Mouse (Mus musculus) urinary bladder, postnatal 14 days (tissue): Measurements from ENCODE around the gene Ogdh.
A peak's percentile ranks its signal among the peaks of the same experiment; 100 is the strongest.
"Not testable (repeated sequence)": the region's sequence is repeated elsewhere in the genome, so short reads cannot be mapped to it uniquely, and the experiment has no call there.

Experiments
- DNase-seq: peaks from one replicate; pipeline ENCODE4 v3.0.0; 2021; ENCODE audit warnings: low spot score

Ogdh gene

DNA sequence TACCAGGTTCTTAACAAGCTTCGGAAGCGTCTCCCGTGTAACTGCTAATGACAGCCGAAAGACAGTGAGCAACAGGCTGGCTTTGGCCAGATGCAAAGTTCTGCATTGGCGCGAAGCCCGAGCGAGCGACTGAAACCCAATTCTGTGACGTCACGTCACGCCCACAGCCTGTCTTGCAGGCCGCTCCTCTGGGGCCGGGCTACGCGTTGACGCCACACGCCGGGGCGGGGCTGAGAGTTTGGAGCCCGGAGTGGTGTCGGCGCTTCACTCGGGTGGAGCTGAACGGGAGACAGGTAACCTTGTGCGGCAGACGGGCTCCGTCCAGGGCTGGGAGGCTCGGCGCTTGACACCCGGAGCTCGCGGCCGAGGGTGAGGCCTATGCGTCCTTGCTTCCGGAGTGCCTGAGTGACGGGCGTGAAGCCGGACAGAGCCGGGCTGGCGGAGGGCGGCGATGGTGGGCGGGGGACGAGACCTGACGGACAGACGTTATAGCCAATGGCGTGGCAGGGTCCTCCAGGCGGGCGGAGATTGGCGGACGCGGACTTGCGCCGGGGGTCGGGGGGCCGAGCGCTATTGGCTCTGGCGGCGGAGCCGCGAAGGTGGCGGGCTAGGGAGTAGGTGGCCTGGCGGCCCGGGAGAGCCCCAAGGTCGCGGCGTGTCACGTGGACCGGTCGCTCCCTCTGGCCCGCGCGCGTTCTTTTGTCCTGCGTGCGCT, at the start of gene Ogdh:
Ogdh (plus strand) TSS at position 233 of the 715 bp plus-strand sequence.
- DNase-seq, result peak; percentile 99

DNA sequence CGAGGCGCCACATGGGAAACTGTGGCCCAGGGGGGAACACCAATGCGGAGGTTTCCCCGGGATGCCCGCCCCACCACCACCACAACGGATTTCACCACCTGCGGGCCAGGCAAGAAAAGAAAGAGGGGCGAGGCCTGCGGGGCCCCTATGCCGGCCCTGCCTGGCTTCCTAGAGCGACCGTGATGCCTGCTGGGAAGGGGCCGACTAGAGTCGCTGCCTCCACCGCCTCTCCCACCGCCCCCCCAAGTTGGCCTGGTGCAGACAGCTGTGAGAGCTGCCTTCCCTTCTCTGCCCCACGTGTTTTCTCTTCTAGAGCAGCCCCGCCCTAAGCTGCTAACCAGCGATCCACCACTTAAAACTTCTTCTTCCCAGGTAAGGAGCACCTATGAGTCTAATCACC, 46.7 kb upstream of the Ogdh start:
- no peak for DNase-seq

DNA sequence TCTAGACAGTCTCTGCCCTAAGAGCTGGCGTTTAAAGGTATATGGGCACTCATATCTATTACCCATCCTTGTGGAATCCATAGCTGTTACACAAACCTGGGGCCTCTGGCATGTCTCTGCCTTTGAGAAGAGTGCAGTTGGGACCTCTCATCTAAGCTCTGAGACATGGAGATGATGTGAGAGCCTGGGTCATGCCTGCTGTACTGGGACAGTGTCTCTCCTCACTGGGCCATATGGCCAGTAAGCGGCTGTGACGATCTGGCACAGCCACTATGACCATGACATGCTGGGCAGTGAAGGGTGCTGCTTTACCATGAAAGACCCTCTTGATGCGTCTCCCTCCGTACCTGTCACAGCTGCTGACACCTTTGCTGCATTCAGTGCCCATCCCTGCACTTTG, 39.2 kb upstream of the Ogdh start:
- no peak for DNase-seq

- no peak for DNase-seq
Observed at GRCm38 (mm10) chr11:6252824-6253223, 38.6 kb upstream of the Ogdh start.

GRCm38 (mm10) chr11:6254602-6255001, 36.8 kb upstream of the Ogdh start:
- not testable (repeated sequence) for DNase-seq

DNA sequence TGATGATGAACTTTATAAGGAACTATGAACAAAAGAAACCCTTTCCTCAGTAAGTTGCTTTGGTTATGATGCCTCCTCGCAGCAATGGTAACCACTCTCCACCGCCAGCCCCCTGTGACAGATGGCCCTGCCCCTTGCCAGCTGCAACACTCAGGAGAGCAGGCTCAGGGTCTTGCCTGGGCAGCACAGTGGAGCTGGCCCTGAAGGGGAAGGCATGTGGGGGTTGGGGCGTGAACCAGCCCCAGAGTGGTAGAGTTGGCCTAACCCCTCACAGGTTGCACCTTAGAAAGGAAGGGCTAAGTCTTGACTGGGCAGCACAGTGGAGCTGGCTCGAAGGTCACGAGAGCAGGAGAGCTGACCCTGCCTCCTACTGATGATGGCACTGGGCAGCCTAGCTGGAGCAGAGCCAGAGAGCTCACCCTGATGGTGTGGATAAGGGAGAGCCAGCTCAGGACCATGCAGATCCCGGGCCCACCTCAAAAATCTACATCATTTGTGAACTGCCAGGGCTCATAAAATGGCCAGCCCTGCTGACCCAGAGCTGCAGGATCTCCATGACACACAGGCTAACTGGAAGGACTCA, 34.9 kb upstream of the Ogdh start:
- DNase-seq, result no peak

- no peak for DNase-seq
Observed at GRCm38 (mm10) chr11:6259413-6259812, 32.0 kb upstream of the Ogdh start.

- DNase-seq, result peak; percentile 77
Observed at GRCm38 (mm10) chr11:6261434-6262082, 29.9 kb upstream of the Ogdh start.

DNA sequence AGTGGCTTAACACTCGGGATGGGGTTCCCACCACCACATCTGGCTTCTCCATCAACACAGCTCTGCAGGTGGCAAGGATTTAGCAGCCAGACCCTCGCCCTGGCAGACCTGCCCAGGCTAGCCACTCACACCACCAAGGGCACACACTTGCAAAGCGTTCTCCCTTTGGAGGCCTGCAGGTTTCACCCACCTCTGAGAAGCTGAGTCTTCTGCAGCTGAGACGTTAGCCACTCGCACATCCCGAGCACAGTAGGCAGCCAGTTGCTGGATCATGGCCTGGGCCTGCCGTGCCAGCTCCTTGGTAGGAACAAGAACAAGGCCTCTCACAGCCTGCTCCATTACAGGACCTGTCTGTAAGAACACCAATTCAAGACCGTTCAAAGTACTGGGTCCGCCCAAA, 24.8 kb upstream of the Ogdh start:
- no peak for DNase-seq

DNA sequence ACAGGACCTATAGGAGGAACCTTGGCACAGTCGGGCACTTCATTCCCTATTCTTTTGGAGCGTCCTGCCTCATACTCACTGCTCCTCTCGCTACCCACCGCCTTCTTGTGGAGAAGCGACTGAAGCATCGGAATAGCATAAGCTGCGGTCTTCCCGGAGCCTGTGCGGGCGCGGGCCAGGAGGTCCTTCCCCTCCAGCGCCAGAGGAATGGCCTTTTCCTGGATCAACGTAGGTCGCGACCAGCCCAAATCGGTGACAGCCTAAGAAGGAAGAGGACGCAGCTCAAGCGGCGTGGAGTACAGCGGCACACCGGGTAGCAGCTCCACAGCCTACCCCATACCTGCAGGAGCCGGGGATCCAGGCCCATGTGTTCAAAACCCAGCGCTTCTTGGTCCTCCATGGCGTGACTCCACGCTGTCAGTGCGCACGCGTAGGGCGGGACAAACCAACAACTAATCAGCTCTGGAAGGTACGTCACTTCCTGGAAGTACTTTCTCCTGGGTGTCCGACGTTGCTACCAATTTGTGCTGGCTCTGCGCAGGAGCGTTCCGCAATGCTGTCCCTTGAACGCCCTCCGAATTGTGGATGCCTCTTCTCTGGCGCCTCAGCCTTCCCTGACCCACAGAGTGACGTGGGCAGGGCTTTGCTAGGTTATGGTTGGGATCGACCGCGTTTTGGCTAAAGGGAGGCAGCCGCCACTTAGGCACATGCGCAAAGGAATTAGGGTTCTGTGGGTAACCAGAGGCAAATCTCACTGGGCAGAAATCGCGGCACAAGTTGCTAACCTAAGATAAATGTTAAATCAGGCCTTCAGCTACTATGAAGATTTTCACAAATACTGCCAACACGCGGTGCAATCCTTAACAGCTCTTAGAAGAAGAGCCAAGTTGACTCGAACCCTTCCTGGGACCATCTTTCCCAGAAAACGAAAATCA, 23.8 kb upstream of the Ogdh start, which contains the start of gene Ddx56:
Ddx56 (minus strand) TSS at position 453 of the 935 bp plus-strand sequence.
- DNase-seq, result peak; percentile 90

DNA sequence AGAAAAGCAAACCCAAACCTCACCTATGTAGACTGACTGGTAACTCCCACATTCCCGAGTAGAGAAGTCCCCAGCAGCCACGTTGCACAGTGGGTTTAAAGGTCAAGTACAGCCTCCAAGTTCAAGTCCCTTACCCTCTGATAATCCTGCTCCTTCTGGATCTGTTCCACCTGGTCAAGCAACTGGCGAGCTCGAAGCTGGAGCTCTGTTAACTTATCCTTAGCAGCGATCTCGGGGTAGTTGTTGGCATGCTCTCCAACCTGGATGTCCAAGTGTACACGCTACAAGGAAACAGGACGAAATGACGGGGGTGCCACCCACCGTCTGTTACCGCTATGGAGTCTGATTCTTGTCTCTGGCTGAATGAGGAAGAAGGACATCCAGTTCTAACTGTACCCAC, 17.8 kb upstream of the Ogdh start:
- DNase-seq, result no peak

GRCm38 (mm10) chr11:6274387-6275093, 16.9 kb upstream of the Ogdh start, which contains the start of gene Tmed4:
TSS of gene Tmed4 (minus strand) at chr11:6274870.
- peak; percentile 99 for DNase-seq

DNA sequence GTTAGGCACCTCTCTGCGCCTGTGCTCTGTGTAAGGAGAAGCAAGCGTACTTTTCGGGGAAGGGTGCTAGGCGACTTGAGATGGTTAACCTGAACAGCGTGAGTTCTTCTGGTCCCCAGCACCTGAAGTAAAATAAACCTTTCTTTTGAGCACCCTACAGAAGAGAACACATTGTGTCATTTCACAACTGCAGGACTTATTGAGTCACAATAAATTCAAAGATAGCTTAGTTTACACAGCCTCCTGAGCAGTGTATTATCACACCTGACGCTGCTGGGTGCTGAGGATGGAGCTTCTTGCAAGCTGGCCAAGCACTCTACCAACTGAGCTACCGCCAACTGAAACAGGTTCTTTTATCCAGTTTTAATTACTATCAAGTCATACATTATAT, 16.3 kb upstream of the Ogdh start:
- DNase-seq, result no peak

- DNase-seq, result no peak
Observed at GRCm38 (mm10) chr11:6276466-6276865, 15.0 kb upstream of the Ogdh start.

GRCm38 (mm10) chr11:6282940-6283339, 8.5 kb upstream of the Ogdh start:
- no peak for DNase-seq

DNA sequence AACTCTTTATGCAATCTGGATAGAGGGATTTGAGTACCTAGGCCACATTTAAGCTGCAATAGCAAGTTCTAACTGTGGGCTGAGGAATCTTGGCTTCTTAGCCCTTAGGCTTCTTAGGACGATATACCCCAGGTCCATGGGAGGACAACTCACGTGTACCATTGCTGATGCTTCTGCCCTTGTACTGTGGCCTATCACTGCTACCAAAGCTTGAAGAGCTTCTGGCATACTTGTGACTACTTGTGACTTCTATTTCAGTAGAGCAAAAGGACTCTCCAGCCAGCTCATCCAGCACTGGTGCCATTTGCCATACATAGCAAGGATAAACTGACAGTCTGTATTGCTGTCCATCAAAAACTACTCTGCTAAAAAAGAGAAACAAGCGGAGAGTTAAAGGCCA, 1.3 kb upstream of the Ogdh start:
- DNase-seq, result no peak

- DNase-seq, result no peak
Observed at GRCm38 (mm10) chr11:6290883-6291282, 550 bp upstream of the Ogdh start.

- peak; percentile 52 for DNase-seq
Observed at GRCm38 (mm10) chr11:6292116-6292987, 919 bp downstream of the Ogdh start.

GRCm38 (mm10) chr11:6292988-6293349, 1.5 kb downstream of the Ogdh start:
- no peak for DNase-seq

DNA sequence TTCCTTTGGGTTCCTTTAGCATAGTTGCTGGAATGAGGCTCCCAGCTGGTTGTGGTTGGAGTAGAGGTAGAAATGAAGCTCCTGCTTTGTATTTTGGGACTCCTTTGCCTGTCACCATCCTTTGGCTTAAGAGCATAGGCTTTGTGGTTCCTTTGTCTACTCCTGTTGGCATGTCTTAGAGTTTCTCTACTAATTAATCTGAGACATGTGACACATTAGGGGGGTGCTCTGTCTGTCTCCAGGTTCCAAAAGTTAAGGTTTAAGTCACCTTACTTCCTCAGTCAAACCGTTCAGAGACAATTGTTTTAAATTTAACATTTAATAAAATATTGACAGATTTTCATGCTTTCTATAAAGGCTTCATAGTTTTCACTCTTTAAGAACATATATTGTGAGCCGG, 2.2 kb downstream of the Ogdh start:
- no peak for DNase-seq

GRCm38 (mm10) chr11:6294632-6295031, 3.2 kb downstream of the Ogdh start:
- no peak for DNase-seq
